Mouse (Mus musculus): Measurements from ENCODE around the gene Sema5b.

DNA sequence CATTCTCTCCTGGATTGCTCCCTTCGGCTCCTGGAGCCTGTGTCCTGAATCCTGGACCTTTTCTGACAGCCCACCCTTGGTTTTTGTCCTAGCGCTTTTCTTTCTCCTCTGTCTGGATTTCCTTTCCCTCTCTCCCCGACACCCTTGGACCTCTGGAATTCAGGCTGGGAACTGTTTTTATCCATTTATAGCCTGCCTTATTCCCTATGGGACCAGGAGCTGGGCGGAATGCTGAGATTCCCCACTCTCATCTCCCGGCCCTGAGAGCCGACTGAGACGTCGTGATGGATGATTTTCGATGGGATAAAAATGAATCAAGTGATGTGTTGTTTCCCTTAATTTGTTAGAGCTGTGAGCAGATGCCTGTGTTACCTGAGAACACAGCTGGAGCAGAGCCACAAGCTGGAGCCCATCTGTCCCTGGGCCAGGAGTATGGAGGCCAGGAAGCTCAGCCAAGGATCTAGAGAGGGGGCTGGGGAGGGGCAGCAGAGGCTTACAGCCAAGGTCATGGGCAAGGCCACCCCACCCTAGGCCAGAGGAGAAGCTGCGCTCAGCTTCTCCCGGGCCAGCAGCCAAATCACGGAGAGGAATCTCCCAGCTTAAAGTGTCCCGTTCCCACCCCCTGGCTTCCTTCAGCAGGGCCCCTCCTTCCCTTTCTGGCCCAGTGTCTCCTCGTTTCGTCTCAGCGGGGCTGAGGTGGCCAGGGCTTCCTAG lies 89.7 kb downstream of the Sema5b start:
- no peak for TF ChIP-seq REST (IDR thresholded peaks at IDR 0.05; ENCODE audit: insufficient read depth, insufficient read length)
- no peak for TF ChIP-seq MYOG (IDR thresholded peaks at IDR 0.05; ENCODE audit: control insufficient read depth in 1 of 3, insufficient read depth in 1 of 3, insufficient read length in 2 of 3, low read depth in 2 of 3)
- no peak for TF ChIP-seq POLR2A (IDR thresholded peaks at IDR 0.05; ENCODE audit: insufficient read length, low read depth)
